Mouse (Mus musculus): ENCODE data around the gene Iqgap2. TPM values are rescaled to one million over a fixed set of nuclear protein-coding genes. Genes with fewer than 3 reads are reported as not detected.

Iqgap2 gene
- total and polyA plus RNA-seq, 2 experiments from 2014 or later, result 2.0 to 5.4 TPM

DNA sequence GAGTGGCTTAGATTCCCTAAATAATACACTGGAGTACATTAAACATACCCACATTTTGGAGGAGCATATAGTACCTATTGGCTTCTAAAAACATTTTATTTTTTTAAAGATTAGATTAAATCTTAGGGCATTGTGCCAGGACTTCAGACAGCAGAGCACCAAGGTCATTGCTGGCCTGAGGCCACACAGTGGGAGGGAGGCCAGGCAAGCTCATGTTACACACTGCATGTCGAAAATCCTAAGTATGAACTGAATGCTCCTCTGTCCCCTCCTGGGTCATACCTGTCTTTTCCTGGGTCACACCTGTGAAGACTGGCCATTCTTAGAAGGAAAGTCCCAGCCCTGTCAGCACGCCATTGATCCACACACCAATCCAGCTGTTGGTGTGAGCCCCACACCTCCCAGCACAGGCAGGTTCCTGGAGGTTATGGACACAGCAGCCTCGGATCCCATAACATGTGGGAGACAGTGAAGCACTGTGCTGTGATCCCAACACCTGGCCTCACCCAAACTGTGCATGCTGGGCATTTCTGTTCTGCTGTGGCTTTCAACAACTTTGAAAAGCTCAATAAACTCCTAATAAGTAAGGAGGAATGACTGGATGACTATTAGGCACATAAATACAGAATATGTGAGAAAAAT is 127.7 kb downstream of the Iqgap2 start:
- WGBS, result 61% methylated on average over 3 of the region's 3 CpGs
- ATAC-seq (ENCODE audit: low FRiP score) (no peak), DNase-seq (ENCODE audit: low spot score) (no peak)
- TF ChIP-seq CTCF (IDR thresholded peaks at IDR 0.05), result no peak
- Histone ChIP-seq H3K4me1 (ENCODE audit: insufficient read depth, low read length) (no peaks in the 10 kb centered on the region), H3K36me3 (ENCODE audit: insufficient read depth, low read length) (no peaks in the 10 kb centered on the region), H3K27ac (ENCODE audit: low read depth, low read length) (no peak overlapping the region), H3K27me3 (ENCODE audit: insufficient read depth, low read length) (no peaks in the 10 kb centered on the region), H3K4me3 (ENCODE audit: low read depth, low read length) (no peak overlapping the region), H3K4me2 (ENCODE audit: low read depth, low read length, poor library complexity, severe bottlenecking) (no peak overlapping the region), H3K9me3 (ENCODE audit: low read length) (no peaks in the 10 kb centered on the region), H3K9ac (replicated peaks; ENCODE audit: low read length, poor library complexity, severe bottlenecking) (no peak overlapping the region)

DNA sequence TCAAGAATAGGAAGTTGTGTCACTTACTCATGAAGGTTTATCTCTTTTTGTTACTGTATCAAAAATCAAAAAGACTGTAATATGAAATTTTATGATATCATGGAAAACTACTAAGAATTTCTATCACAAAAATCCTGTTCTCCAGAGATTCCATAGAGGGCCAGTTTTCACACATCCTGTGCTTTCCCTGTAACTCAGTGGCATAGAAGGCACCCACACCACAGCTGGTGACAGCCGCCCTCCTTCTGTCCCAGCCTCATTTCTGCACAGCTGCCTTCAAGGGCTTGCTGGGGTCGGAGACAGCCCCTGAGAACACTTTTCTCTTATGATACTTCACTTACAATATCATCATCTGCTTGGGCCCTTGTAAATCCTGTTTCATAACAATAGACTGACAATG is 131.9 kb downstream of the Iqgap2 start:
- no peak overlapping the region for H3K4me3 ChIP-seq (ENCODE audit: low read depth, low read length)
- H3K4me2 ChIP-seq (ENCODE audit: low read depth, low read length, poor library complexity, severe bottlenecking), result no peak overlapping the region
- no peak overlapping the region for H3K27ac ChIP-seq (ENCODE audit: low read depth, low read length)
- WGBS, result 90% methylated on average over 2 of the region's 2 CpGs
- H3K4me1 ChIP-seq (ENCODE audit: insufficient read depth, low read length), result no peaks in the 10 kb centered on the region
- no peak for DNase-seq (ENCODE audit: low spot score)
- no peak for TF ChIP-seq CTCF (IDR thresholded peaks at IDR 0.05)
- H3K27me3 ChIP-seq (ENCODE audit: insufficient read depth, low read length), result no peaks in the 10 kb centered on the region
- H3K36me3 ChIP-seq (ENCODE audit: insufficient read depth, low read length), result no peaks in the 10 kb centered on the region
- H3K9ac ChIP-seq (replicated peaks; ENCODE audit: low read length, poor library complexity, severe bottlenecking), result no peak overlapping the region
- no peak for ATAC-seq (ENCODE audit: low FRiP score)
- no peaks in the 10 kb centered on the region for H3K9me3 ChIP-seq (ENCODE audit: low read length)

DNA sequence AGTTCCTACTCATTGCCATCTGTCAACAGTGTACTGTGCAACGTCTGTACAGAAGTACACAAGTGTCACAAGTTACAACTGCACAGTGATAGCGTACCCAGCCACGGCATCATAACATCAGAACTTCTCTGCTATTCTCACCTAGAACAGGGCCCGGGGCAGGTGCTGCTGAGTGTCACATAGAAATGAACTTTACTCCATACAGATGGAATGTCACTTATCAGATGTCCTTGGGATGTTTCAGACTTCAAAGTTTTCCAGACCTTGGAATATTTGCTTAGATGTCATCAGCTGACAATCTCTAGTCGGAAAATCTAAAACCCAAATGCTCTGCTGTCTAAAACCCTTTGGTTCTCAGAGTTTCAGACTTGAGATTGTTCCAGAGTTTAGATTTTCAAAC is 137.4 kb downstream of the Iqgap2 start:
- H3K4me2 ChIP-seq (ENCODE audit: low read depth, low read length, poor library complexity, severe bottlenecking), result no peak overlapping the region
- no peaks in the 10 kb centered on the region for H3K4me1 ChIP-seq (ENCODE audit: insufficient read depth, low read length)
- ATAC-seq (ENCODE audit: low FRiP score) (no peak), DNase-seq (ENCODE audit: low spot score) (no peak)
- no peak for TF ChIP-seq CTCF (IDR thresholded peaks at IDR 0.05)
- H3K9ac ChIP-seq (replicated peaks; ENCODE audit: low read length, poor library complexity, severe bottlenecking), result no peak overlapping the region
- H3K27me3 ChIP-seq (ENCODE audit: insufficient read depth, low read length), result no peaks in the 10 kb centered on the region
- H3K4me3 ChIP-seq (ENCODE audit: low read depth, low read length), result no peak overlapping the region
- no peaks in the 10 kb centered on the region for H3K36me3 ChIP-seq (ENCODE audit: insufficient read depth, low read length)
- H3K9me3 ChIP-seq (ENCODE audit: low read length), result no peaks in the 10 kb centered on the region
- no peak overlapping the region for H3K27ac ChIP-seq (ENCODE audit: low read depth, low read length)
- WGBS, result 93% methylated on average over 5 of the region's 5 CpGs

DNA sequence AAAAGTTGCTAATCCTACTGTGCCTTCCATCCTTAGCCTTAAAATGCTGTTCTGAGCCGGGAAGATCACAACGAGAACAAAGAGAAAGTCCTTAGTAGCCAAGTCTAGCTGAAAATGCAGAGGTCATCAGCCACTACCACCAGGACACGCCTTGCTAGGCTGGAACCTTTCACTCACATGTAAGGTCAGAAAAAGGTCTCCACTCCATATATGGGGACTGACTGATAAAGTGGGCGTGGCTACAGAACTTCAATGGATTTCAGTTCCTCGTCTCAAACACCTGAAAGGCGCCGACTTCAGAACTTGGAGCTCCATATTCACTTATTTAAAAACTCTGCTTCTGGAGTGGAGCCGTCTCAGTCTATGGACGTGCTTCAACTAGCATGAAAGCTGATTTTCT is 139.3 kb downstream of the Iqgap2 start:
- no peak overlapping the region for H3K4me3 ChIP-seq (ENCODE audit: low read depth, low read length)
- no peaks in the 10 kb centered on the region for H3K27me3 ChIP-seq (ENCODE audit: insufficient read depth, low read length)
- no peaks in the 10 kb centered on the region for H3K4me1 ChIP-seq (ENCODE audit: insufficient read depth, low read length)
- no peak overlapping the region for H3K4me2 ChIP-seq (ENCODE audit: low read depth, low read length, poor library complexity, severe bottlenecking)
- DNase-seq (ENCODE audit: low spot score) (no peak), ATAC-seq (ENCODE audit: low FRiP score) (no peak)
- H3K36me3 ChIP-seq (ENCODE audit: insufficient read depth, low read length), result no peaks in the 10 kb centered on the region
- no peak for TF ChIP-seq CTCF (IDR thresholded peaks at IDR 0.05)
- H3K27ac ChIP-seq (ENCODE audit: low read depth, low read length), result no peak overlapping the region
- no peaks in the 10 kb centered on the region for H3K9me3 ChIP-seq (ENCODE audit: low read length)
- H3K9ac ChIP-seq (replicated peaks; ENCODE audit: low read length, poor library complexity, severe bottlenecking), result no peak overlapping the region
- WGBS, result 84% methylated on average over 9 of the region's 9 CpGs

DNA sequence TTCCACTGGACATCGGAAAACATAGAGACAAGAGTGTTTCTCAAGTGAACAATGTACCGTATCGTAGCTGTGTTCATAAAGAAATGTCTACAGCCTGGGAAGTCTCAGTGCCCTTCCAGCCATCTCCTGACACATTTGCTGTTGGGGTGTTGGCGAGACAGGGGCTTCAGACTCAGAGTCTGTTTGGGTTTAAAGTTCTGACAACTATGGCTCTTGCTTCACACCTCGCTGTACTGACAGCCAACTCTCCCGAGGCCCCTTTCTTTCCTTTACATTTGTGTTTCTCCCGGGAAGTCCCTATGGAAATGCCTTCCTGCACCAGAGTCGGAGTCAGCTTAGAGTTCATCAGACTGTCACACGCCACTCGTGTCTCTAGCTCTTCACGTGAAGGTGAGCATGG is 144.2 kb downstream of the Iqgap2 start:
- DNase-seq (ENCODE audit: low spot score), result no peak
- 86% methylated on average over 11 of the region's 11 CpGs for WGBS
- no peak overlapping the region for H3K4me3 ChIP-seq (ENCODE audit: low read depth, low read length)

DNA sequence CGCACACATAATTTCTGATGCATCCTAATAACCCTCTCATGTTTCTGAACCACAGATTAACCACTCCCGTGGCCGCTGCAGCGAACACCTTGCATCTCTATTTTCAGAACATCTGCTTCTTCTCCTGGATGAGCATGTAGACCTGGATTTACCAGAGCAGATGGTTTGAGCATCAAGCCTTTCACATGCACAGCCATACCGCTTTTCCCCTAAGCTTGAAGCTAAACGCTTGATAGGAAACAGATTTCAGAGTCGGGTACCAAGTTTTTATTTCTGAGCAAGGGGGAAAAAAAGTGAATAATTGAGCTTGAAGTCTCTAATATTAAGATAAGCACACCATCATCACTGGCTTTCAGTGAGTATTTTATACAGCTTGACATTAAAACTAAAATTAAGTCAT is 144.6 kb downstream of the Iqgap2 start:
- Histone ChIP-seq H3K9me3 (ENCODE audit: low read length) (no peaks in the 10 kb centered on the region), H3K4me2 (ENCODE audit: low read depth, low read length, poor library complexity, severe bottlenecking) (no peak overlapping the region), H3K4me3 (ENCODE audit: low read depth, low read length) (no peak overlapping the region), H3K27ac (ENCODE audit: low read depth, low read length) (no peak overlapping the region), H3K27me3 (ENCODE audit: insufficient read depth, low read length) (no peaks in the 10 kb centered on the region), H3K36me3 (ENCODE audit: insufficient read depth, low read length) (no peaks in the 10 kb centered on the region), H3K4me1 (ENCODE audit: insufficient read depth, low read length) (no peaks in the 10 kb centered on the region), H3K9ac (replicated peaks; ENCODE audit: low read length, poor library complexity, severe bottlenecking) (no peak overlapping the region)
- TF ChIP-seq CTCF (IDR thresholded peaks at IDR 0.05), result no peak
- ATAC-seq (ENCODE audit: low FRiP score), result no peak
- WGBS, result 86% methylated on average over 7 of the region's 7 CpGs
- no peak for DNase-seq (ENCODE audit: low spot score)

More for the DNA sequence above, 144.2 kb downstream of the Iqgap2 start:
- H3K4me1 ChIP-seq (ENCODE audit: insufficient read depth, low read length), result no peaks in the 10 kb centered on the region
- no peaks in the 10 kb centered on the region for H3K27me3 ChIP-seq (ENCODE audit: insufficient read depth, low read length)
- H3K27ac ChIP-seq (ENCODE audit: low read depth, low read length), result no peak overlapping the region
- no peaks in the 10 kb centered on the region for H3K36me3 ChIP-seq (ENCODE audit: insufficient read depth, low read length)
- no peaks in the 10 kb centered on the region for H3K9me3 ChIP-seq (ENCODE audit: low read length)
- no peak overlapping the region for H3K4me2 ChIP-seq (ENCODE audit: low read depth, low read length, poor library complexity, severe bottlenecking)
- no peak for ATAC-seq (ENCODE audit: low FRiP score)
- H3K9ac ChIP-seq (replicated peaks; ENCODE audit: low read length, poor library complexity, severe bottlenecking), result no peak overlapping the region
- TF ChIP-seq CTCF (IDR thresholded peaks at IDR 0.05), result no peak
